Mouse (Mus musculus) heart, embryonic 10.5 days (tissue): ENCODE data around the gene Kxd1. TPM values are rescaled to one million over a fixed set of nuclear protein-coding genes. Genes with fewer than 3 reads are reported as not detected.

Source experiments
- DNase-seq: peaks from one replicate; pipeline ENCODE4 v3.0.0-alpha.2; 2017; ENCODE audit warnings: low spot score
- H3K27ac ChIP-seq: fragments of 300-500 bp; sonication (generic); 2 replicates; pipeline ENCODE4 v1.5.1; 2016; ENCODE audit warnings: mild to moderate bottlenecking
- H3K27me3 ChIP-seq: fragments of 300-500 bp; sonication (generic); 2 replicates; pipeline ENCODE4 v1.6.1; 2016; ENCODE audit warnings: mild to moderate bottlenecking; ENCODE audit not compliant: poor library complexity, insufficient read depth, severe bottlenecking
- H3K36me3 ChIP-seq: fragments of 300-500 bp; sonication (generic); 2 replicates; pipeline ENCODE4 v1.6.1; 2016; ENCODE audit warnings: mild to moderate bottlenecking, moderate library complexity
- H3K4me1 ChIP-seq: fragments of 300-500 bp; sonication (generic); 2 replicates; pipeline ENCODE4 v1.6.1; 2016; ENCODE audit warnings: mild to moderate bottlenecking
- H3K4me3 ChIP-seq: fragments of 300-500 bp; sonication (generic); 2 replicates; pipeline ENCODE4 v1.5.1; 2016; ENCODE audit warnings: mild to moderate bottlenecking, moderate library complexity
- H3K9me3 ChIP-seq: fragments of 300-500 bp; sonication (generic); 2 replicates; pipeline ENCODE4 v1.6.1; 2016; ENCODE audit warnings: mild to moderate bottlenecking, moderate library complexity
- WGBS: fragments of 180-500 bp; shearing (Covaris S2); methylation state at CpG from one replicate; pipeline ENCODE4 v1.1.7; 2016; 5-methylcytosine and 5-hydroxymethylcytosine counted together
- polyA plus RNA-seq: library from polyadenylated mRNA; unstranded; fragments of >200 nt; fragmentation: Nextera tagmentation; extraction: Ambion mirVana; gene quantifications from 2 replicates; pipeline ENCODE4 v1.2.1, GENCODE M21; 2016

Kxd1 gene
- polyA plus RNA-seq: 67.0 and 68.3 TPM in 2 replicates

GRCm38 (mm10) chr8:70527512-70528181 is at the start of gene Kxd1, which contains the start of gene Fkbp8:
Kxd1 (minus strand) TSS chr8:70527956.
Fkbp8 (plus strand) TSS chr8:70527724.
- H3K4me1 ChIP-seq: peaks cover 34% of the 10 kb centered on the region
- under 1% methylated on average over 61 of the region's 61 CpGs for WGBS

GRCm38 (mm10) chr8:70577207-70577606 is 49.5 kb upstream of the Kxd1 start:
- H3K27ac ChIP-seq: no peak overlapping the region
- H3K27me3 ChIP-seq: no peaks in the 10 kb centered on the region
- no peak for DNase-seq
- no peaks in the 10 kb centered on the region for H3K9me3 ChIP-seq
- H3K4me3 ChIP-seq: no peak overlapping the region
- WGBS: 93% methylated on average over 3 of the region's 3 CpGs
- peaks cover 63% of the 10 kb centered on the region for H3K36me3 ChIP-seq
- peaks cover 1% of the 10 kb centered on the region for H3K4me1 ChIP-seq

More at GRCm38 (mm10) chr8:70527512-70528181, at the start of gene Kxd1, which contains the start of gene Fkbp8:
- Histone ChIP-seq H3K27me3 (no peaks in the 10 kb centered on the region), H3K9me3 (no peaks in the 10 kb centered on the region), H3K36me3 (peaks cover 36% of the 10 kb centered on the region), H3K27ac (peak within 1 kb of the TSS; percentile 100), H3K4me3 (peak within 1 kb of the TSS; percentile 93)
- DNase-seq: peak; percentile 99

- Histone ChIP-seq H3K27ac (no peak overlapping the region), H3K36me3 (peaks cover 40% of the 10 kb centered on the region), H3K4me1 (peaks cover 24% of the 10 kb centered on the region), H3K27me3 (no peaks in the 10 kb centered on the region), H3K4me3 (no peak overlapping the region), H3K9me3 (no peaks in the 10 kb centered on the region)
- 71% methylated on average over 4 of the region's 4 CpGs for WGBS
- no peak for DNase-seq
Observed at GRCm38 (mm10) chr8:70574915-70575314, 47.2 kb upstream of the Kxd1 start.

DNA sequence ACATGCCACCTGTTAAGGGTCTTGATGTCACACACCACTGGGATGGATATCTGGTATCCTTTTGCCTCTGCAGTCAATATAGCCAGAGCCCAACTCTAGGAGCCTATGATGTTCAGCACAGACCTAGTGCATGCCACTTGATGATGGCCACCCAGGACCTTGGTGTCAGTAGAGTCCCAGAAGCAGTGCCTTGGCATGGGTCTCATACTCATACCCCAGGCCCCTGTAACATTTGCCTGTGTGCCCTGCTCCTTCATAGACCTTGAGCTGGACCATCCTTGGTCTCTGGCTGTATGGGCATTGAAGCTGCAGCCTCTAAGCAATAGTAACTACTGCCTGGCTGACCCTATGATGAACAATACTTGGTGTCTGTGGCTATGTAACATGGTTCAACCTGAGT is 46.5 kb upstream of the Kxd1 start:
- no peak overlapping the region for H3K27ac ChIP-seq
- H3K4me1 ChIP-seq: peaks cover 24% of the 10 kb centered on the region
- peaks cover 39% of the 10 kb centered on the region for H3K36me3 ChIP-seq
- no peaks in the 10 kb centered on the region for H3K27me3 ChIP-seq
- no peak for DNase-seq
- no peak overlapping the region for H3K4me3 ChIP-seq
- H3K9me3 ChIP-seq: no peaks in the 10 kb centered on the region

DNA sequence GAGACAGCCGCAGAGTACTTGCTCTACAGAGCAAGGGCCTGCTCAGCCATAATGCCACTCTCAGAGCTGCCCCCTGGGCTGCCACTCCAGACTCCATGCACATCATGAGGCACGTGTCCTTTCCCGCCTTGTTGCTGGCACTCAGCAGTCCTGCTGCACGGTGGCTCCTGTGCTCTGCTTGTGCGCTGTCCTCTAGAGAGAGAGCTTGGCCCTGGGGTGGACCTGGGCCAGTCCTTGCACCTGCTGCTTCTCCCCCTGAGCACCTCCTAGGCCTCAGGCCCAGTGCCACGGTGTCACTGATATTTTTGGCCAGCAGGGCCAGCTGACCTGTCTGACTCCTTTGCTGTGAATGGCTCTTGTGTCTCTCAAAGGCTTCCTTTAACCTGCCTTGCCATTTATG is 43.2 kb upstream of the Kxd1 start:
- Histone ChIP-seq H3K9me3 (no peaks in the 10 kb centered on the region), H3K36me3 (peaks cover 21% of the 10 kb centered on the region), H3K27me3 (no peaks in the 10 kb centered on the region), H3K4me1 (peaks cover 33% of the 10 kb centered on the region), H3K4me3 (no peak overlapping the region), H3K27ac (peak overlapping the region; percentile 77)
- DNase-seq: no peak
- WGBS: 70% methylated on average over 6 of the region's 6 CpGs

DNA sequence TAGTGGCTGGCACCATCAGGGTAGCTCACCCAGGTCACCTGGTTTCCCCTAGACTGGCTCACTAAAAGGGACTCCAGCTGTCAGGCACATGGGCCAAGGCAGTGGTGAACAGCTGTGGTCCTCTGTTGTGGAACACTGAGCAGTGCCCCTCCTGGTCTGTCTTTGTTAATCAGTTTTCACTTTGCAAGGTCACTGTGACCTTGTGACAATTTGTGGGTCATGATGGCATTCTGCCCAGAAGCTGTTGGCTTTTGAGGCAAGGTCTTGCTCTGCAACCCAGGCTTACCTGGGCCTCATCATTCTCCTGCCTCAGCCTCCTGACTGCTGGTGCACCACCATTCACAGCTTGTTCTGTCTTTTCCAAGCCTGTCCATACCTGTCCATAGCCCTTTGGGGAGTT is 42.6 kb upstream of the Kxd1 start:
- no peaks in the 10 kb centered on the region for H3K9me3 ChIP-seq
- H3K27ac ChIP-seq: peak overlapping the region; percentile 77
- no peak for DNase-seq
- no peaks in the 10 kb centered on the region for H3K27me3 ChIP-seq
- peaks cover 39% of the 10 kb centered on the region for H3K4me1 ChIP-seq
- H3K4me3 ChIP-seq: no peak overlapping the region
- peaks cover 19% of the 10 kb centered on the region for H3K36me3 ChIP-seq

GRCm38 (mm10) chr8:70565561-70565960 is 37.8 kb upstream of the Kxd1 start:
- H3K27ac ChIP-seq: peak overlapping the region; percentile 30; the same call in 1 of the 2 replicates
- H3K4me1 ChIP-seq: peaks cover 64% of the 10 kb centered on the region
- no peak for DNase-seq

GRCm38 (mm10) chr8:70564696-70565235 is 37.0 kb upstream of the Kxd1 start:
- peak overlapping the region; percentile 56; the same call in 1 of the 2 replicates for H3K27ac ChIP-seq
- no peak for DNase-seq
- H3K4me1 ChIP-seq: peaks cover 66% of the 10 kb centered on the region
- WGBS: 68% methylated on average over 3 of the region's 3 CpGs
- H3K36me3 ChIP-seq: no peaks in the 10 kb centered on the region
- H3K9me3 ChIP-seq: no peaks in the 10 kb centered on the region
- H3K27me3 ChIP-seq: no peaks in the 10 kb centered on the region
- no peak overlapping the region for H3K4me3 ChIP-seq

More at GRCm38 (mm10) chr8:70565561-70565960, 37.8 kb upstream of the Kxd1 start:
- no peak overlapping the region for H3K4me3 ChIP-seq
- no peaks in the 10 kb centered on the region for H3K27me3 ChIP-seq
- 48% methylated on average over 3 of the region's 3 CpGs for WGBS
- H3K9me3 ChIP-seq: no peaks in the 10 kb centered on the region
- H3K36me3 ChIP-seq: no peaks in the 10 kb centered on the region

DNA sequence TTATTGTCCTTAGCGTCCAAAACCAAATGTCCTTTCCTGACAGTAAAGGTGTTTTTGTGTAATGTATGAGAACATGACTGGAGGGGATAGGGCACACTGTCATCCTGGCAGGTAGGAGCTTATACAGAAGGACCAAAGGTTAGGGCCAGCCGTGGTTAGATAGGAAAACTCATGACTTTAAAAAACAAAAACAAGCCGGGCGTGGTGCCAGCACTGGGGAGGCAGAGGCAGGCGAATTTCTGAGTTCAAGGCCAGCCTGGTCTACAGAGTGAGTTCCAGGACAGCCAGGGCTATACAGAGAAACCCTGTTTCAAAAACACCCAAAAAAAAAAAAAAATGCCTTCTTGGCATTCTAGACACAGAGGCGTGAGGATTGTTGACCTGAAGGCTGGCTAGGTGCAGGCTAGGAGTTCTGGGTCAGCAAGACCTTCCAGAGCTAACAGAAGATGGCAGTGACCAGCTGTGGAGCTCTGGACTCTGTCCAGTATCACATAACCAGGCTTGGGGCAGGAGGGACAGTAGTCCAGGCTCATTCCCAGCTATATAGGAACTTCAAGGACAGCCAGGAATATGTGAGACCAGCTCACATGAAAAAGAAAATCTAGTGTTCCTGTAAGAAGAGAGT is 36.1 kb upstream of the Kxd1 start:
- Histone ChIP-seq H3K27ac (no peak overlapping the region; the same call in 1 of the 2 replicates), H3K36me3 (no peaks in the 10 kb centered on the region), H3K4me1 (peaks cover 71% of the 10 kb centered on the region), H3K4me3 (no peak overlapping the region), H3K27me3 (no peaks in the 10 kb centered on the region), H3K9me3 (no peaks in the 10 kb centered on the region)
- WGBS: 85% methylated on average over 6 of the region's 6 CpGs
- DNase-seq: no peak

GRCm38 (mm10) chr8:70562802-70563201 is 35.0 kb upstream of the Kxd1 start:
- peak overlapping the region; percentile 77 for H3K27ac ChIP-seq
- peaks cover 79% of the 10 kb centered on the region for H3K4me1 ChIP-seq
- H3K9me3 ChIP-seq: no peaks in the 10 kb centered on the region
- no peak for DNase-seq
- no peaks in the 10 kb centered on the region for H3K36me3 ChIP-seq
- no peaks in the 10 kb centered on the region for H3K27me3 ChIP-seq
- WGBS: 65% methylated on average over 3 of the region's 3 CpGs
- H3K4me3 ChIP-seq: no peak overlapping the region

GRCm38 (mm10) chr8:70561809-70562535 is 34.2 kb upstream of the Kxd1 start:
- H3K4me1 ChIP-seq: peaks cover 87% of the 10 kb centered on the region
- no peaks in the 10 kb centered on the region for H3K36me3 ChIP-seq
- H3K27me3 ChIP-seq: no peaks in the 10 kb centered on the region
- H3K9me3 ChIP-seq: no peaks in the 10 kb centered on the region
- DNase-seq: no peak
- WGBS: 41% methylated on average over 7 of the region's 7 CpGs
- H3K27ac ChIP-seq: peak overlapping the region; percentile 77
- no peak overlapping the region for H3K4me3 ChIP-seq

DNA sequence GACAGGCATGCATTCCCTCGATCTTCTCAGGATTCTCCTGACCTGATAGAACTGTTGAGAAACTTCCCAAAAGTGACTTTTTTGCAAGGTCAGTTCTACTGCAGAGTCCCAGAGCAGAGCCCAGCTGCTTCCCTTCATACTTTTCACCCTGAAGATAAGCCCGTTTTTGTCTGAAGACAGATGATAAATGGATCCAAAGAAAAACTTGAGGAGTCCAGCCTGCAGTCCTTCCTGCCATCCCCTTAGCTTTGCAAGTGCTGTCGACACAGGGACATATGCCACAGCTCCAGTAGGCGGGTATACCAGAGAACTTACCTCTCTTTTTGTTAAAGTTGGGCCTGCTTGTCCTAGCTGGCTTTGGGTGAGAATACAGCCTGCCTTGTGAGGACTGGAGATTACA is 33.6 kb upstream of the Kxd1 start:
- Histone ChIP-seq H3K36me3 (no peaks in the 10 kb centered on the region), H3K27ac (peak overlapping the region; percentile 77), H3K27me3 (no peaks in the 10 kb centered on the region), H3K4me1 (peaks cover 81% of the 10 kb centered on the region), H3K4me3 (no peak overlapping the region), H3K9me3 (no peaks in the 10 kb centered on the region)
- 33% methylated on average over 4 of the region's 4 CpGs for WGBS
- DNase-seq: no peak

DNA sequence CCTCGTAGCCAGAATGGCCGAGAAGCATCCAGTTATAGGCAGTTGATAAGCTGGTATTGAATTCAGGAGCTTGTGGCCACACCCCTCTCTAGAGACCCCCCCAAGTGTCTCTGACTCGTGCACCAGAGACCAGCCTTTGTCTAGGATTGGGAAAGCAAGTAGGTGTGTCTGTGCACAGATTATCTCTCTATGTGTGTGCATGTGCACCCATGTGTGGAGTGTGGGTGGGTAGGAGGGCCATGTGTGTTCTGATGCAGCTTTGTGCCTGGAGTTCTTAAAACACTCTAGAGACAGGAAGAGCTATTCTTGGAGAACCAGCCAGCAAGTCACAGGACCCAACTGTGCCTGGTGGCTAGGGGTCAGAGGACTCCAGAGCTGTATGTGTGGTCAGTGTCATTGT is 32.8 kb upstream of the Kxd1 start:
- 48% methylated on average over 3 of the region's 3 CpGs for WGBS
- Histone ChIP-seq H3K4me3 (no peak overlapping the region), H3K4me1 (peaks cover 76% of the 10 kb centered on the region), H3K36me3 (no peaks in the 10 kb centered on the region), H3K9me3 (no peaks in the 10 kb centered on the region), H3K27ac (peak overlapping the region; percentile 77), H3K27me3 (no peaks in the 10 kb centered on the region)
- no peak for DNase-seq
